8 mouse cellular contexts compared by ENCODE assay signal in genomic region chr10:108089375-108089981, GRCm38 (mm10).
DNase-seq lines count a peak whose midpoint lies in the region; ATAC-seq lines count a peak whose summit lies in the region.

No protein-coding gene starts in this region.

- intact Hi-C loops in heart, postnatal 36 days (cut with DNase I), result loop anchor here (5.0 kb wide), 2 partner anchors 73 to 157 kb away; partner anchors contain the start of gene Ppp1r12a

- peak; percentile 16 for DNase-seq in CD4-positive, CD25-positive, alpha-beta regulatory T cell, adult 2 months (ENCODE audit: low read depth, low spot score)
- DNase-seq in lung, postnatal 10 days, result peak; percentile 43
- DNase-seq in lung, adult 18-20 months, result no peak
- peak; percentile 34 for DNase-seq in heart, postnatal 36 days
- DNase-seq in thymus, postnatal 0 days (ENCODE audit: low spot score), result no peak
- DNase-seq in thymus, adult 18-20 months, result no peak

- no peak for ATAC-seq in CD4-positive, CD25-positive, alpha-beta regulatory T cell, adult 4 months
- ATAC-seq in megakaryocyte, adult 5-6 weeks (ENCODE audit: poor library complexity, severe bottlenecking), result peak; percentile 65

Comparison
In these comparisons a context has a peak if more than half of its experiments do, and no peak if none do; other contexts are left out.
1. DNase-seq: peak in CD4-positive, CD25-positive, alpha-beta regulatory T cell, adult 2 months (single experiment), lung, postnatal 10 days (single experiment) and heart, postnatal 36 days (2 of 2); none in lung, adult 18-20 months (0 of 2), thymus, postnatal 0 days (single experiment) and thymus, adult 18-20 months (0 of 2).